Mouse (Mus musculus) intestine, postnatal 0 days (tissue): Measurements from ENCODE around the gene Car11. TPM values are rescaled to one million over a fixed set of nuclear protein-coding genes. Genes with fewer than 3 reads are reported as not detected.

Experiments used
- ATAC-seq: fragments of 200-750 bp; cut with Nextera tagmentation; 2 replicates; pipeline ENCODE4 v1.8.0; 2017; ENCODE audit warnings: mild to moderate bottlenecking, moderate TSS enrichment, moderate library complexity
- H3K27ac ChIP-seq: fragments of 300-500 bp; sonication (generic); 2 replicates; pipeline ENCODE4 v1.5.1; 2014; ENCODE audit warnings: mild to moderate bottlenecking, low read depth, low read length, moderate library complexity
- H3K27me3 ChIP-seq: fragments of 300-500 bp; sonication (generic); replicated peaks from 2 replicates; pipeline ENCODE4 v1.6.1; 2014; ENCODE audit warnings: low read length, mixed read lengths; ENCODE audit not compliant: control insufficient read depth, insufficient read depth
- H3K36me3 ChIP-seq: fragments of 300-500 bp; sonication (generic); 2 replicates; pipeline ENCODE4 v1.6.1; 2014; ENCODE audit warnings: mild to moderate bottlenecking, moderate library complexity; ENCODE audit not compliant: control insufficient read depth, insufficient read depth
- H3K4me1 ChIP-seq: fragments of 300-500 bp; sonication (generic); replicated peaks from 2 replicates; pipeline ENCODE4 v1.6.1; 2014; ENCODE audit warnings: antibody characterized with exemption, low read length, mixed read lengths; ENCODE audit not compliant: control insufficient read depth, insufficient read depth
- H3K4me2 ChIP-seq: fragments of 300-500 bp; sonication (generic); replicated peaks from 2 replicates; pipeline ENCODE4 v1.6.1; 2014; ENCODE audit warnings: low read depth, mild to moderate bottlenecking, moderate library complexity
- H3K4me3 ChIP-seq: fragments of 300-500 bp; sonication (generic); 2 replicates; pipeline ENCODE4 v1.5.1; 2014; ENCODE audit warnings: low read depth, low read length
- H3K9ac ChIP-seq: fragments of 300-500 bp; sonication (generic); 2 replicates; pipeline ENCODE4 v1.6.1; 2014; ENCODE audit warnings: mild to moderate bottlenecking, low read depth, low read length
- H3K9me3 ChIP-seq: fragments of 300-500 bp; sonication (generic); 2 replicates; pipeline ENCODE4 v1.6.1; 2016; ENCODE audit warnings: mixed run types; ENCODE audit not compliant: control insufficient read depth
- CTCF ChIP-seq: sonication (generic); IDR thresholded peaks from 2 replicates; pipeline ENCODE4 v1.5.1; 2016; ENCODE audit warnings: low read depth, mild to moderate bottlenecking, control low read depth, antibody characterized with exemption, moderate library complexity
- WGBS: fragments of 180-500 bp; shearing (Covaris S2); extraction: QIAGEN DNeasy Blood & Tissue Kit; methylation state at CpG from one replicate; pipeline ENCODE4 v1.1.7; 2014; 5-methylcytosine and 5-hydroxymethylcytosine counted together
- polyA plus RNA-seq: library from polyadenylated mRNA; unstranded; fragments of >200 nt; fragmentation: Nextera tagmentation; extraction: Ambion mirVana; gene quantifications from 2 replicates; pipeline ENCODE4 v1.2.1, GENCODE M21; 2015

The Car11 gene
- polyA plus RNA-seq, 1 experiment from 2014 or later, result 2.7 TPM

- ATAC-seq, result no peak
- WGBS, result 36% methylated on average over 13 of the region's 13 CpGs
- H3K27ac ChIP-seq, result no peak overlapping the region
- no peaks in the 10 kb centered on the region for H3K9me3 ChIP-seq
- H3K9ac ChIP-seq, result no peak overlapping the region
- TF ChIP-seq CTCF, result no peak
- H3K4me2 ChIP-seq, result peak overlapping the region; percentile 1; the same call in 1 of the 2 replicates
- H3K4me1 ChIP-seq, result no peaks in the 10 kb centered on the region
- peaks cover 54% of the 10 kb centered on the region for H3K27me3 ChIP-seq
- H3K4me3 ChIP-seq, result peak overlapping the region; percentile 1; the same call in 1 of the 2 replicates
- H3K36me3 ChIP-seq, result no peaks in the 10 kb centered on the region
These were observed 34.1 kb upstream of the Car11 start for GRCm38 (mm10) chr7:45665303-45666138.

GRCm38 (mm10) chr7:45666161-45666560, 33.5 kb upstream of the Car11 start, which contains the start of gene Fut2:
Gene Fut2, minus strand, starts transcription at chr7:45666394.
- ATAC-seq, result no peak; the same call in 1 of the 2 replicates
- peak within 1 kb of the TSS; percentile 1; the same call in 1 of the 2 replicates for H3K4me2 ChIP-seq
- peak within 1 kb of the TSS; percentile 1; the same call in 1 of the 2 replicates for H3K4me3 ChIP-seq
- no peaks in the 10 kb centered on the region for H3K4me1 ChIP-seq
- H3K9me3 ChIP-seq, result no peaks in the 10 kb centered on the region
- no peak within 1 kb of the TSS for H3K9ac ChIP-seq
- no peak within 1 kb of the TSS for H3K27ac ChIP-seq
- WGBS, result 47% methylated on average over 7 of the region's 7 CpGs
- no peaks in the 10 kb centered on the region for H3K36me3 ChIP-seq
- peaks cover 51% of the 10 kb centered on the region for H3K27me3 ChIP-seq
- TF ChIP-seq CTCF, result no peak

DNA sequence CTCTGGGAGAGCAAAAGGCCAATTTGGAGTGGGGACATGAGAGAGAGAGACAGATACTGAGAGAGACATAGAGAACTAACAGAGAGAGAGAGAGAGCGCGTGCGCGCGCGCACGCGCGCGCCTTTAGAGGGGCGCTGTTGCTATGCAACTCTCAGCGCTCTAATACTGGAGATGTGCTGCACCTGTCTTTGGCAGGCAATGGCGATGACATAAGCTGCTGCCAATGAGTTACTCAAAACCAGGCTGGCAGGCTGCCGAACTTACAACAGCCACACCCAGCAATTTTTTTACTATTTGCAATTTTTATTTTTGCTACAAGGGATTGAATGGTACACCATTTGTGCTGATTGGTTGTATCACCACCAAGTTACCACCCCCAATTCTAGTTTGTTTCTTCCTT, 31.9 kb upstream of the Car11 start:
- Histone ChIP-seq H3K27me3 (peaks cover 62% of the 10 kb centered on the region), H3K4me2 (no peak overlapping the region), H3K27ac (no peak overlapping the region), H3K9me3 (no peaks in the 10 kb centered on the region), H3K4me1 (no peaks in the 10 kb centered on the region), H3K4me3 (no peak overlapping the region), H3K36me3 (no peaks in the 10 kb centered on the region), H3K9ac (no peak overlapping the region)
- WGBS, result 85% methylated on average over 14 of the region's 14 CpGs
- TF ChIP-seq CTCF, result no peak
- no peak for ATAC-seq

DNA sequence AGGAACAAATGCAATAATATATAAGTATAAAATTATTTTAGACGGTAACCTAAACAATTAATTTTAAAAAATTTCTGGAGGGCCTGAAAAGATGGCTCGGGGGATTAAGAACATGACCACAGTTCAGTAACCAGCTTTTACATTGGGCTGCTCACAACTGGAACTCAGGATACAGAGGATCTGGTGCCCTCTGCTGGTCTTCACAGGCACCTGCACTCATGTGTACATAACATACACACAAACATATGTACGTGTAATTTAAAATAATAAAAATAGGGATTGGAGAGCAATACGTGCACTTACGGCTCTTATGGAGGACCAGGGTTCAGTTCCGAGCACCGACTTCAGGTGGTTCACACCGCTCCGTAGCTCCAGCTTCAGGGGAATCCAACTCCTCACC, 30.7 kb upstream of the Car11 start:
- peaks cover 62% of the 10 kb centered on the region for H3K27me3 ChIP-seq
- H3K4me2 ChIP-seq, result no peak overlapping the region
- H3K9ac ChIP-seq, result no peak overlapping the region
- TF ChIP-seq CTCF, result peak; percentile 43
- no peak overlapping the region for H3K4me3 ChIP-seq
- no peak for ATAC-seq
- no peaks in the 10 kb centered on the region for H3K36me3 ChIP-seq
- 96% methylated on average over 9 of the region's 9 CpGs for WGBS
- no peaks in the 10 kb centered on the region for H3K4me1 ChIP-seq
- H3K9me3 ChIP-seq, result no peaks in the 10 kb centered on the region
- no peak overlapping the region for H3K27ac ChIP-seq

DNA sequence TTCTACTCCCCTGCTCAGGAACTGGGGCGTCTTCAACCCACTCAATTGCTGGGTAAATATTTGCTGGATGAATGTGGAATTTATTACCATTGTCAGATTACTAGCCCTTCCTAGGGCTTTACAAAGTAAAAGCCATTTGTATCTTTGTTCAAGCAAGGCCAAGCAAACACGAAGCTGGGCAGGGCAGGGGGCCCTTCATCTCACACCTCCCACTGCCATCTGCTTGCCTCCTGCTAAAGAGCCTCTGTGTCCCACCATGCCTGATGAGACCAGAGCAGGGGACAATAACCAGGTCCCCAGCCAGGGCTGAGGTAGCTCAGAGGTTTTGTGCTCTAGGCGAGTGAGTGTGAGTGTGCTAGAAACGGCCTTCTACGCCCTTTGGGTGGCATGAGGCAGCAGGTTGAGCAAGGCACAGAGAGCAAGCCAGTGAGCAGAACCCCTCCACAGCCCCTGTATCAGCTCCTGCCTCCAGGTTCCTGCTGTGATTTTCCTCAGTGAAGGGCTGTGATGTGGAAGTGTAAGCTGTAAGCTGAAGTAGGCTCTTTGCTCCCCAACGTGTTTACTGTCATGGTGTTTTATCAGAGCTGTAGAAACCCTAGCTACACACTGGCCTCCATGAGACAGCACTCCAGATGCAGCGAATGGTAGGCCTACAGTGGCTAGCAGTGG, 21.9 kb upstream of the Car11 start:
- Histone ChIP-seq H3K9ac (no peak overlapping the region), H3K36me3 (no peaks in the 10 kb centered on the region), H3K9me3 (no peaks in the 10 kb centered on the region), H3K4me3 (no peak overlapping the region), H3K4me2 (no peak overlapping the region), H3K27me3 (peaks cover 48% of the 10 kb centered on the region), H3K4me1 (peaks cover 3% of the 10 kb centered on the region; the same call in 1 of the 2 replicates), H3K27ac (no peak overlapping the region)
- TF ChIP-seq CTCF, result no peak
- ATAC-seq, result no peak
- 57% methylated on average over 7 of the region's 7 CpGs for WGBS

DNA sequence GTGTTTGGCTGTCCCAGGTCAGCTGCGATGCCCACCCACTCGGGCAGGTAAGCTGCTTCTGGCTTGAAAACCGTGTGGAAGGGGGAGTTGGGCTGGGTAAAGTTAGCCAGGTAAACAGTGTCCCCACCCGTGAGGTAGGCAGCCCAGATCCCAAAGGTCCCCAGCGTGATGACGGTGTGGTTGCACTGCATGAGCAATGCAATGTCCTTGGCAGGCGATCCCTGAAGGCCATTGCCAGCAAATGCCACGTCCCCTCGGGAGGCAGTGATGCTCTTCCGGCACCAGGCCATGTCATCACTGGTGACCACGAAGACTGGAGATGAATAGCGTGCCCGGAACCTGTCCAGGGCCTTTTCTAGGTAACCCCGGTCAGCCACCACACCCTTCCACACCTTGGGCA, 21.1 kb upstream of the Car11 start:
- H3K4me3 ChIP-seq, result no peak overlapping the region
- H3K9me3 ChIP-seq, result no peaks in the 10 kb centered on the region
- no peak overlapping the region for H3K4me2 ChIP-seq
- no peaks in the 10 kb centered on the region for H3K36me3 ChIP-seq
- TF ChIP-seq CTCF, result no peak
- WGBS, result 86% methylated on average over 14 of the region's 14 CpGs
- ATAC-seq, result no peak
- H3K9ac ChIP-seq, result no peak overlapping the region
- H3K4me1 ChIP-seq, result peaks cover 3% of the 10 kb centered on the region; the same call in 1 of the 2 replicates
- H3K27me3 ChIP-seq, result peaks cover 40% of the 10 kb centered on the region
- no peak overlapping the region for H3K27ac ChIP-seq
